Mouse (Mus musculus) ZHBTc4 (cell line): ENCODE data around the gene Pak3.

Experiments
- DNase-seq: peaks from one replicate; pipeline ENCODE4 v3.0.0-alpha.2; 2011; ENCODE audit warnings: low read depth, low spot score

Pak3 gene

GRCm38 (mm10) chrX:143664221-143665150 is 146.1 kb downstream of the Pak3 start:
- peak; percentile 55 for DNase-seq

- no peak for DNase-seq
Observed at GRCm38 (mm10) chrX:143665771-143666170, 147.4 kb downstream of the Pak3 start.

GRCm38 (mm10) chrX:143666991-143667390 is 148.6 kb downstream of the Pak3 start:
- DNase-seq: peak; percentile 30

GRCm38 (mm10) chrX:143668242-143668641 is 149.9 kb downstream of the Pak3 start:
- peak; percentile 46 for DNase-seq

GRCm38 (mm10) chrX:143678566-143678965 is 160.2 kb downstream of the Pak3 start:
- DNase-seq: no peak

- no peak for DNase-seq
Observed at GRCm38 (mm10) chrX:143722250-143722649, 203.9 kb downstream of the Pak3 start.

- no peak for DNase-seq
Observed at GRCm38 (mm10) chrX:143725411-143725810, 207.0 kb downstream of the Pak3 start.

- DNase-seq: peak; percentile 46
Observed at GRCm38 (mm10) chrX:143736035-143736434, 217.6 kb downstream of the Pak3 start.

- peak; percentile 45 for DNase-seq
Observed at GRCm38 (mm10) chrX:143739171-143739570, 220.8 kb downstream of the Pak3 start.

GRCm38 (mm10) chrX:143762556-143762955 is 244.2 kb downstream of the Pak3 start:
- no peak for DNase-seq

- no peak for DNase-seq
Observed at GRCm38 (mm10) chrX:143815948-143816347, 297.6 kb downstream of the Pak3 start.

- DNase-seq: no peak
Observed at GRCm38 (mm10) chrX:143818961-143819360, 300.6 kb downstream of the Pak3 start.

- no peak for DNase-seq
Observed at GRCm38 (mm10) chrX:143826521-143826920, 308.1 kb downstream of the Pak3 start.

- DNase-seq: peak; percentile 35
Observed at GRCm38 (mm10) chrX:143827212-143827611, 308.8 kb downstream of the Pak3 start, which contains the start of gene Capn6. Gene Capn6 (minus strand): TSS chrX:143827414.

GRCm38 (mm10) chrX:143846637-143847036 is 328.2 kb downstream of the Pak3 start:
- DNase-seq: no peak
